Mouse (Mus musculus) adrenal gland, postnatal 14 days (tissue): ENCODE data around the gene Olfr1138. TPM values are rescaled to one million over a fixed set of nuclear protein-coding genes. Genes with fewer than 3 reads are reported as not detected.

Experiments
- DNase-seq: peaks from one replicate; pipeline ENCODE4 v3.0.0; 2021; ENCODE audit warnings: mixed read lengths
- long read RNA-seq, 2 experiments: library from polyadenylated mRNA; stranded (forward); transcript quantifications; one replicate each; pipeline ENCODE4 v2.0.0; 2021
- total RNA-seq: library from RNA; stranded (reverse); gene quantifications from 2 replicates; pipeline ENCODE4 v1.2.3, GENCODE M21; 2021

Gene Olfr1138
- not detected in 2 replicates for total RNA-seq
- long read RNA-seq, experiment 1: 0 reads
- long read RNA-seq, experiment 2: 0 reads

- DNase-seq: no peak
These were observed at the start of gene Olfr1138 for GRCm38 (mm10) chr2:87739878-87740277. Gene Olfr1138, minus strand, starts transcription at chr2:87739978.

GRCm38 (mm10) chr2:87779183-87779582, 39.4 kb upstream of the Olfr1138 start, which contains the start of gene Olfr152:
Gene Olfr152, plus strand, starts transcription at chr2:87779483.
- DNase-seq: no peak

- no peak for DNase-seq
These were observed 36.4 kb upstream of the Olfr1138 start for GRCm38 (mm10) chr2:87776143-87776542.

GRCm38 (mm10) chr2:87753891-87754290, 14.1 kb upstream of the Olfr1138 start, which contains the start of gene Olfr1141:
Gene Olfr1141, minus strand, starts transcription at chr2:87753991.
- DNase-seq: no peak

- DNase-seq: no peak
These were observed 3.7 kb upstream of the Olfr1138 start, which contains the start of gene Olfr1140 for GRCm38 (mm10) chr2:87743452-87743851. Gene Olfr1140, plus strand, starts transcription at chr2:87743752.

- DNase-seq: no peak
These were observed 26.7 kb downstream of the Olfr1138 start, which contains the start of gene Olfr1137 for GRCm38 (mm10) chr2:87713079-87713478. Gene Olfr1137, minus strand, starts transcription at chr2:87713179.

- no peak for DNase-seq
These were observed 45.9 kb downstream of the Olfr1138 start, which contains the start of gene Olfr1136 for GRCm38 (mm10) chr2:87693847-87694246. Gene Olfr1136, minus strand, starts transcription at chr2:87693947.

Other genes starting within 250 kb of the Olfr1138 start
- not detected in 2 replicates for gene Pramel7, start 242.9 kb downstream of the Olfr1138 start, total RNA-seq
- gene Pramel6, start 233.4 kb downstream of the Olfr1138 start, total RNA-seq: not detected in 2 replicates
- gene Olfr153, start 208.2 kb downstream of the Olfr1138 start, total RNA-seq: not detected in 2 replicates
- gene Olfr1128, start 194.4 kb downstream of the Olfr1138 start, total RNA-seq: not detected in 2 replicates
- not detected in 2 replicates for gene Olfr1129, start 166.1 kb downstream of the Olfr1138 start, total RNA-seq
- not detected in 2 replicates for gene Olfr1130, start 133.8 kb downstream of the Olfr1138 start, total RNA-seq
- gene Olfr1131, start 112.9 kb downstream of the Olfr1138 start, total RNA-seq: not detected in 2 replicates
- not detected in 2 replicates for gene Olfr1132, start 102.4 kb downstream of the Olfr1138 start, total RNA-seq
- not detected in 2 replicates for gene Olfr1133, start 92.6 kb downstream of the Olfr1138 start, total RNA-seq
- not detected in 2 replicates for gene Olfr1134, start 81.5 kb downstream of the Olfr1138 start, total RNA-seq
- not detected in 2 replicates for gene Olfr1135, start 66.3 kb downstream of the Olfr1138 start, total RNA-seq
- not detected in 2 replicates for gene Olfr1136, start 46.0 kb downstream of the Olfr1138 start, total RNA-seq
- not detected in 2 replicates for gene Olfr1137, start 26.8 kb downstream of the Olfr1138 start, total RNA-seq
- not detected in 2 replicates for gene Olfr1140, start 3.8 kb upstream of the Olfr1138 start, total RNA-seq
- gene Olfr1141, start 14.0 kb upstream of the Olfr1138 start, total RNA-seq: not detected in 2 replicates
- gene Olfr152, start 39.5 kb upstream of the Olfr1138 start, total RNA-seq: not detected in 2 replicates
- not detected in 2 replicates for gene Olfr1143, start 60.6 kb upstream of the Olfr1138 start, total RNA-seq
- not detected in 2 replicates for gene Olfr1145, start 69.8 kb upstream of the Olfr1138 start, total RNA-seq
- not detected in 2 replicates for gene Olfr1148, start 90.6 kb upstream of the Olfr1138 start, total RNA-seq
- not detected in 2 replicates for gene Olfr1150-ps1, start 104.0 kb upstream of the Olfr1138 start, total RNA-seq
- not detected in 2 replicates for gene Olfr1151, start 115.9 kb upstream of the Olfr1138 start, total RNA-seq
- gene Olfr1152, start 126.5 kb upstream of the Olfr1138 start, total RNA-seq: not detected in 2 replicates
- not detected in 2 replicates for gene Olfr1153, start 155.0 kb upstream of the Olfr1138 start, total RNA-seq
- gene Olfr1154, start 165.2 kb upstream of the Olfr1138 start, total RNA-seq: not detected in 2 replicates
- not detected in 2 replicates for gene Olfr1155, start 205.2 kb upstream of the Olfr1138 start, total RNA-seq
- not detected in 2 replicates for gene Olfr1156, start 213.1 kb upstream of the Olfr1138 start, total RNA-seq
- gene Olfr1157, start 228.3 kb upstream of the Olfr1138 start, total RNA-seq: not detected in 2 replicates
- gene Olfr74, start 234.7 kb upstream of the Olfr1138 start, total RNA-seq: not detected in 2 replicates